Mouse (Mus musculus): Measurements from ENCODE around the gene Serpina1d.
"Not testable (repeated sequence)": the region's sequence is repeated elsewhere in the genome, so short reads cannot be mapped to it uniquely, and the experiment has no call there.

DNA sequence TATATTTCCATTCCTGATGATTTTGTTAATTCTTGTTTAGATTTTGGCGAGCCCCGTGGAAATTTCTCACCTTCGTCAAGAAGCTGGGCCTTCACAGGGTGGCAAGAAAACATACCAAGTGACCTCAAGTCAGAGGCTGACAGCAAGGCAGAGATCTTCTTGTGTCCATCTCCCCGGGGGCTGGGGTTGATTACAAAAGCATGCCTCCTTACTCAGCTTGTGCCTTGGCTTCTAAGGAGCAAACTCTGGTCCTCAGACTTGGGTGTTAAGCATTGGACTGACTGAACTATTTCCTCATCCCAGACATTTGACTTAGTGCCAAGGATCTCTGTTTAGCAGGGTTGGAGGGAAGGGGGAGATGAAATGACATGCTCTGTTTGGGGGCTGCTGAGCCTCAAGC lies 38.3 kb downstream of the Serpina1d start:
- not testable (repeated sequence) for TF ChIP-seq POLR2A (IDR thresholded peaks at IDR 0.05; ENCODE audit: borderline replicate concordance, low read depth, low read length); CTCF (IDR thresholded peaks at IDR 0.05; ENCODE audit: low read depth, low read length)
